Mouse (Mus musculus) liver, embryonic 11.5 days (tissue): ENCODE results near the gene Tas1r1. TPM values are rescaled to one million over a fixed set of nuclear protein-coding genes. Genes with fewer than 3 reads are reported as not detected.
A peak's percentile ranks its signal among the peaks of the same experiment; 100 is the strongest.
"Not testable (repeated sequence)": the region's sequence is repeated elsewhere in the genome, so short reads cannot be mapped to it uniquely, and the experiment has no call there.

Source experiments
- ATAC-seq: fragments of 200-750 bp; cut with Nextera tagmentation; replicated peaks from 2 replicates; pipeline ENCODE4 v1.8.0; 2017; ENCODE audit warnings: moderate number of reproducible peaks, mild to moderate bottlenecking, moderate TSS enrichment, moderate library complexity; ENCODE audit not compliant: low FRiP score
- DNase-seq: peaks from one replicate; pipeline ENCODE4 v3.0.0-alpha.2; 2017; ENCODE audit warnings: low spot score
- H3K27ac ChIP-seq: fragments of 300-500 bp; sonication (generic); 2 replicates; pipeline ENCODE4 v1.5.1; 2014; ENCODE audit warnings: mild to moderate bottlenecking, low read depth, low read length, control low read depth
- H3K27me3 ChIP-seq: fragments of 300-500 bp; sonication (generic); replicated peaks from 2 replicates; pipeline ENCODE4 v1.6.1; 2014; ENCODE audit warnings: low read length, mixed read lengths; ENCODE audit not compliant: control insufficient read depth, insufficient read depth
- H3K36me3 ChIP-seq: fragments of 300-500 bp; sonication (generic); 2 replicates; pipeline ENCODE4 v1.6.1; 2014; ENCODE audit warnings: mild to moderate bottlenecking, low read length, moderate library complexity, mixed read lengths; ENCODE audit not compliant: control insufficient read depth, insufficient read depth
- H3K4me1 ChIP-seq: fragments of 300-500 bp; sonication (generic); replicated peaks from 2 replicates; pipeline ENCODE4 v1.6.1; 2014; ENCODE audit warnings: low read length, mixed read lengths; ENCODE audit not compliant: control insufficient read depth, insufficient read depth
- H3K4me2 ChIP-seq: fragments of 300-500 bp; sonication (generic); 2 replicates; pipeline ENCODE4 v1.6.1; 2014; ENCODE audit warnings: mild to moderate bottlenecking, control low read depth, moderate library complexity
- H3K4me3 ChIP-seq: fragments of 300-500 bp; sonication (generic); 2 replicates; pipeline ENCODE4 v1.5.1; 2014; ENCODE audit warnings: low read depth, low read length, control low read depth
- H3K9ac ChIP-seq: fragments of 300-500 bp; sonication (generic); 2 replicates; pipeline ENCODE4 v1.6.1; 2014; ENCODE audit warnings: low read depth, low read length, control low read depth
- H3K9me3 ChIP-seq: fragments of 300-500 bp; sonication (generic); 2 replicates; pipeline ENCODE4 v1.6.1; 2016; ENCODE audit warnings: low read length, inconsistent platforms, mixed read lengths; ENCODE audit not compliant: control insufficient read depth
- WGBS: fragments of 180-500 bp; shearing (Covaris S2); extraction: QIAGEN DNeasy Blood & Tissue Kit; methylation state at CpG from one replicate; pipeline ENCODE4 v1.1.7; 2014; 5-methylcytosine and 5-hydroxymethylcytosine counted together
- polyA plus RNA-seq: library from polyadenylated mRNA; unstranded; fragments of >200 nt; fragmentation: Nextera tagmentation; extraction: Ambion mirVana; gene quantifications from 2 replicates; pipeline ENCODE4 v1.2.1, GENCODE M21; 2014

Tas1r1 gene
- polyA plus RNA-seq, 1 experiment from 2014 or later, result 0.21 TPM

- H3K27ac ChIP-seq, H3K9me3 ChIP-seq, H3K36me3 ChIP-seq, ATAC-seq, H3K4me1 ChIP-seq, H3K9ac ChIP-seq, H3K4me3 ChIP-seq, H3K27me3 ChIP-seq, H3K4me2 ChIP-seq, DNase-seq: not testable (repeated sequence)
- WGBS, result 81% methylated on average over 6 of the region's 6 CpGs
Observed at GRCm38 (mm10) chr4:152036464-152036863, 1.9 kb downstream of the Tas1r1 start.

- Histone ChIP-seq H3K9me3 (no peaks in the 10 kb centered on the region), H3K9ac (no peak overlapping the region), H3K4me3 (no peak overlapping the region), H3K27me3 (peaks cover 3% of the 10 kb centered on the region; the same call in 1 of the 2 replicates), H3K4me1 (0 out of 2 replicates have a peak, but pooled peaks cover 1% of the 10 kb centered on the region), H3K36me3 (no peaks in the 10 kb centered on the region), H3K27ac (no peak overlapping the region), H3K4me2 (no peak overlapping the region)
- DNase-seq (no peak), ATAC-seq (no peak)
- WGBS, result 85% methylated on average over 13 of the region's 13 CpGs
Observed at GRCm38 (mm10) chr4:152032922-152033321, 5.4 kb downstream of the Tas1r1 start.

- Histone ChIP-seq H3K27ac (no peak overlapping the region), H3K36me3 (peaks cover 6% of the 10 kb centered on the region; the same call in 1 of the 2 replicates), H3K9ac (no peak overlapping the region), H3K4me1 (peaks cover 22% of the 10 kb centered on the region), H3K4me3 (no peak overlapping the region), H3K9me3 (no peaks in the 10 kb centered on the region), H3K27me3 (peaks cover 3% of the 10 kb centered on the region; the same call in 1 of the 2 replicates), H3K4me2 (no peak overlapping the region)
- WGBS, result 75% methylated on average over 4 of the region's 4 CpGs
- DNase-seq (no peak), ATAC-seq (no peak)
Observed at GRCm38 (mm10) chr4:152029997-152030396, 8.4 kb downstream of the Tas1r1 start.

- ATAC-seq (no peak), DNase-seq (no peak)
- no peak overlapping the region for H3K27ac ChIP-seq
- H3K4me2 ChIP-seq, result no peak overlapping the region
- peaks cover 9% of the 10 kb centered on the region; the same call in 1 of the 2 replicates for H3K36me3 ChIP-seq
- H3K9me3 ChIP-seq, result no peaks in the 10 kb centered on the region
- peaks cover 30% of the 10 kb centered on the region for H3K4me1 ChIP-seq
- no peak overlapping the region for H3K4me3 ChIP-seq
- peaks cover 3% of the 10 kb centered on the region; the same call in 1 of the 2 replicates for H3K27me3 ChIP-seq
- 38% methylated on average over 5 of the region's 5 CpGs for WGBS
- no peak overlapping the region for H3K9ac ChIP-seq
Observed at GRCm38 (mm10) chr4:152029087-152029486, 9.3 kb downstream of the Tas1r1 start.

- peak overlapping the region; percentile 79; the same call in 1 of the 2 replicates for H3K4me3 ChIP-seq
Observed at GRCm38 (mm10) chr4:152028456-152028855, 9.9 kb downstream of the Tas1r1 start.

GRCm38 (mm10) chr4:152027524-152027923, 10.8 kb downstream of the Tas1r1 start, which contains the start of gene Zbtb48:
Gene Zbtb48 (minus strand): TSS chr4:152027671.
- H3K9ac ChIP-seq, result peak within 1 kb of the TSS; percentile 79
- ATAC-seq (peak; percentile 98), DNase-seq (peak; percentile 91)
- WGBS, result 1% methylated on average over 35 of the region's 35 CpGs
- peak within 1 kb of the TSS; percentile 98 for H3K4me2 ChIP-seq
- peak within 1 kb of the TSS; percentile 79 for H3K4me3 ChIP-seq
- no peaks in the 10 kb centered on the region for H3K9me3 ChIP-seq
- H3K27me3 ChIP-seq, result peaks cover 3% of the 10 kb centered on the region; the same call in 1 of the 2 replicates
- H3K4me1 ChIP-seq, result peaks cover 30% of the 10 kb centered on the region
- peaks cover 9% of the 10 kb centered on the region; the same call in 1 of the 2 replicates for H3K36me3 ChIP-seq
- peak within 1 kb of the TSS; percentile 75 for H3K27ac ChIP-seq

More at GRCm38 (mm10) chr4:152028456-152028855, 9.9 kb downstream of the Tas1r1 start:
- DNase-seq (no peak), ATAC-seq (no peak)
- no peak overlapping the region for H3K9ac ChIP-seq
- H3K4me1 ChIP-seq, result peaks cover 30% of the 10 kb centered on the region
- no peaks in the 10 kb centered on the region for H3K9me3 ChIP-seq
- peaks cover 9% of the 10 kb centered on the region; the same call in 1 of the 2 replicates for H3K36me3 ChIP-seq
- H3K27me3 ChIP-seq, result peaks cover 3% of the 10 kb centered on the region; the same call in 1 of the 2 replicates
- peak overlapping the region; percentile 98 for H3K4me2 ChIP-seq
- H3K27ac ChIP-seq, result no peak overlapping the region
- WGBS, result 67% methylated on average over 15 of the region's 15 CpGs

- peak; percentile 60 for DNase-seq
- WGBS, result 3% methylated on average over 38 of the region's 41 CpGs
Observed at GRCm38 (mm10) chr4:152026751-152027508, 11.4 kb downstream of the Tas1r1 start.

GRCm38 (mm10) chr4:152024525-152024924, 13.8 kb downstream of the Tas1r1 start:
- Histone ChIP-seq H3K36me3 (peaks cover 37% of the 10 kb centered on the region), H3K9me3 (no peaks in the 10 kb centered on the region), H3K27me3 (no peaks in the 10 kb centered on the region), H3K9ac (no peak overlapping the region), H3K4me2 (peak overlapping the region; percentile 98), H3K4me1 (peaks cover 30% of the 10 kb centered on the region), H3K27ac (no peak overlapping the region), H3K4me3 (no peak overlapping the region)
- ATAC-seq (no peak), DNase-seq (no peak)
- WGBS, result 89% methylated on average over 11 of the region's 11 CpGs

More at GRCm38 (mm10) chr4:152026751-152027508, 11.4 kb downstream of the Tas1r1 start:
- Histone ChIP-seq H3K4me2 (peak overlapping the region; percentile 98), H3K9me3 (no peaks in the 10 kb centered on the region), H3K9ac (peak overlapping the region; percentile 79), H3K36me3 (peaks cover 15% of the 10 kb centered on the region; the same call in 1 of the 2 replicates), H3K27ac (peak overlapping the region; percentile 75), H3K27me3 (peaks cover 3% of the 10 kb centered on the region; the same call in 1 of the 2 replicates), H3K4me1 (peaks cover 30% of the 10 kb centered on the region), H3K4me3 (peak overlapping the region; percentile 79)
- peak; percentile 58 for ATAC-seq
